Mouse (Mus musculus) kidney, embryonic 14.5 days (tissue): ENCODE measurements around the gene Lsm4. TPM values are rescaled to one million over a fixed set of nuclear protein-coding genes. Genes with fewer than 3 reads are reported as not detected.

Experiments
- polyA plus RNA-seq: library from polyadenylated mRNA; unstranded; fragments of >200 nt; fragmentation: Nextera tagmentation; extraction: Ambion mirVana; gene quantifications from 2 replicates; pipeline ENCODE4 v1.2.1, GENCODE M21; 2014

The Lsm4 gene
- polyA plus RNA-seq, 1 experiment from 2014 or later = 353 TPM

Other genes with a start within 250 kb of the Lsm4 start
- 15.5 and 21.2 TPM in 2 replicates for gene Crtc1, start 233.7 kb upstream of the Lsm4 start, polyA plus RNA-seq
- gene Klhl26, start 196.3 kb upstream of the Lsm4 start, polyA plus RNA-seq = 14.4 and 19.2 TPM in 2 replicates
- 8.5 and 12.4 TPM in 2 replicates for gene Tmem59l, start 185.9 kb upstream of the Lsm4 start, polyA plus RNA-seq
- gene Crlf1, start 180.1 kb upstream of the Lsm4 start, polyA plus RNA-seq = 26.7 and 34.8 TPM in 2 replicates
- gene Rex1bd, start 166.5 kb upstream of the Lsm4 start, polyA plus RNA-seq = 129 and 151 TPM in 2 replicates
- gene Uba52, start 162.4 kb upstream of the Lsm4 start, polyA plus RNA-seq = 1,078 and 1,559 TPM in 2 replicates
- 252 and 291 TPM in 2 replicates for gene Fkbp8, start 145.5 kb upstream of the Lsm4 start, polyA plus RNA-seq
- 70.0 and 70.9 TPM in 2 replicates for gene Kxd1, start 145.3 kb upstream of the Lsm4 start, polyA plus RNA-seq
- 12.9 and 22.4 TPM in 2 replicates for gene Ell, start 133.8 kb upstream of the Lsm4 start, polyA plus RNA-seq
- gene Isyna1, start 78.9 kb upstream of the Lsm4 start, polyA plus RNA-seq = 102 and 118 TPM in 2 replicates
- gene Ssbp4, start 64.4 kb upstream of the Lsm4 start, polyA plus RNA-seq = 172 and 220 TPM in 2 replicates
- 1.1 and 1.4 TPM in 2 replicates for gene Lrrc25, start 57.1 kb upstream of the Lsm4 start, polyA plus RNA-seq
- 0.31 and 0.41 TPM in 2 replicates for gene Gdf15, start 40.8 kb upstream of the Lsm4 start, polyA plus RNA-seq
- 62.2 and 62.6 TPM in 2 replicates for gene Pgpep1, start 12.9 kb upstream of the Lsm4 start, polyA plus RNA-seq
- gene Jund, start 25.7 kb downstream of the Lsm4 start, polyA plus RNA-seq = 95.1 and 117 TPM in 2 replicates
- 0.12 TPM in 1 of 2 replicates, not detected in the other for gene Iqcn, start 30.2 kb downstream of the Lsm4 start, polyA plus RNA-seq
- 0.23 and 0.73 TPM in 2 replicates for gene Gm3336, start 45.3 kb downstream of the Lsm4 start, polyA plus RNA-seq
- gene Pde4c, start 50.5 kb downstream of the Lsm4 start, polyA plus RNA-seq = 2.5 and 4.0 TPM in 2 replicates
- gene Rab3a, start 81.4 kb downstream of the Lsm4 start, polyA plus RNA-seq = 14.3 and 16.4 TPM in 2 replicates
- 47.9 and 52.7 TPM in 2 replicates for gene Mpv17l2, start 87.7 kb downstream of the Lsm4 start, polyA plus RNA-seq
- 33.3 and 49.1 TPM in 2 replicates for gene Pik3r2, start 103.5 kb downstream of the Lsm4 start, polyA plus RNA-seq
- 13.4 and 17.2 TPM in 2 replicates for gene Mast3, start 131.8 kb downstream of the Lsm4 start, polyA plus RNA-seq
- gene Il12rb1, start 135.2 kb downstream of the Lsm4 start, polyA plus RNA-seq = not detected in 2 replicates
- 4.7 and 5.7 TPM in 2 replicates for gene Arrdc2, start 166.5 kb downstream of the Lsm4 start, polyA plus RNA-seq
- gene Kcnn1, start 190.0 kb downstream of the Lsm4 start, polyA plus RNA-seq = 2.5 and 2.6 TPM in 2 replicates
- 117 and 142 TPM in 2 replicates for gene Ccdc124, start 200.7 kb downstream of the Lsm4 start, polyA plus RNA-seq
- gene Slc5a5, start 219.5 kb downstream of the Lsm4 start, polyA plus RNA-seq = 0.09 and 0.19 TPM in 2 replicates
- gene Rpl18a, start 224.2 kb downstream of the Lsm4 start, polyA plus RNA-seq = 5,375 and 6,285 TPM in 2 replicates
- gene Map1s, start 232.7 kb downstream of the Lsm4 start, polyA plus RNA-seq = 32.1 and 43.4 TPM in 2 replicates